Mouse (Mus musculus): Measurements from ENCODE around the gene Dennd4c. TPM values are rescaled to one million over a fixed set of nuclear protein-coding genes. Genes with fewer than 3 reads are reported as not detected.

The Dennd4c gene
- polyA plus RNA-seq, 1 experiment from 2014 or later = 3.6 TPM

- 71% methylated on average over 14 of the region's 14 CpGs for WGBS
Measured at GRCm38 (mm10) chr4:86898791-86899474, 150.6 kb downstream of the Dennd4c start.

More at GRCm38 (mm10) chr4:86898791-86899474, 150.6 kb downstream of the Dennd4c start:
- Histone ChIP-seq H3K4me3 (no peak overlapping the region), H3K9me3 (no peaks in the 10 kb centered on the region), H3K4me1 (no peaks in the 10 kb centered on the region), H3K4me2 (no peak overlapping the region), H3K27me3 (replicated peaks) (no peaks in the 10 kb centered on the region), H3K9ac (no peak overlapping the region), H3K27ac (no peak overlapping the region), H3K36me3 (replicated peaks) (no peaks in the 10 kb centered on the region)
- ATAC-seq (replicated peaks) = no peak

Other genes with a start within 250 kb of the Dennd4c start
- not detected in 2 replicates for gene Saxo1, start 190.2 kb upstream of the Dennd4c start, polyA plus RNA-seq (2015; fragmentation: Nextera tagmentation; extraction: Ambion mirVana)
- gene Rraga, start 172.9 kb upstream of the Dennd4c start, polyA plus RNA-seq (2015; fragmentation: Nextera tagmentation; extraction: Ambion mirVana) = 100 and 115 TPM in 2 replicates
- gene Haus6, start 136.5 kb upstream of the Dennd4c start, polyA plus RNA-seq (2015; fragmentation: Nextera tagmentation; extraction: Ambion mirVana) = 5.9 and 6.7 TPM in 2 replicates
- 40.8 and 43.4 TPM in 2 replicates for gene Plin2, start 78.5 kb upstream of the Dennd4c start, polyA plus RNA-seq (2015; fragmentation: Nextera tagmentation; extraction: Ambion mirVana)
- 329 and 335 TPM in 2 replicates for gene Rps6, start 108.9 kb downstream of the Dennd4c start, polyA plus RNA-seq (2015; fragmentation: Nextera tagmentation; extraction: Ambion mirVana)
- 21.1 and 22.2 TPM in 2 replicates for gene Acer2, start 125.8 kb downstream of the Dennd4c start, polyA plus RNA-seq (2015; fragmentation: Nextera tagmentation; extraction: Ambion mirVana)